Mouse (Mus musculus): ENCODE measurements around the gene Pgpep1l.

GRCm38 (mm10) chr7:68236817-68237216, 27.2 kb downstream of the Pgpep1l start:
- TF ChIP-seq CTCF (IDR thresholded peaks at IDR 0.05; ENCODE audit: extremely low read depth, insufficient read depth, insufficient read length, insufficient replicate concordance) (no peak), POLR2A (IDR thresholded peaks at IDR 0.05; ENCODE audit: low read depth, low read length) (no peak)

Measured in spleen, adult 2 months (tissue).